Mouse (Mus musculus) retina, embryonic 14.5 days (tissue): Measurements from ENCODE around the gene Sema4f.

Experiments
- DNase-seq: peaks from one replicate; pipeline ENCODE4 v3.0.0-alpha.2; 2015; ENCODE audit warnings: low spot score

Gene Sema4f

DNA sequence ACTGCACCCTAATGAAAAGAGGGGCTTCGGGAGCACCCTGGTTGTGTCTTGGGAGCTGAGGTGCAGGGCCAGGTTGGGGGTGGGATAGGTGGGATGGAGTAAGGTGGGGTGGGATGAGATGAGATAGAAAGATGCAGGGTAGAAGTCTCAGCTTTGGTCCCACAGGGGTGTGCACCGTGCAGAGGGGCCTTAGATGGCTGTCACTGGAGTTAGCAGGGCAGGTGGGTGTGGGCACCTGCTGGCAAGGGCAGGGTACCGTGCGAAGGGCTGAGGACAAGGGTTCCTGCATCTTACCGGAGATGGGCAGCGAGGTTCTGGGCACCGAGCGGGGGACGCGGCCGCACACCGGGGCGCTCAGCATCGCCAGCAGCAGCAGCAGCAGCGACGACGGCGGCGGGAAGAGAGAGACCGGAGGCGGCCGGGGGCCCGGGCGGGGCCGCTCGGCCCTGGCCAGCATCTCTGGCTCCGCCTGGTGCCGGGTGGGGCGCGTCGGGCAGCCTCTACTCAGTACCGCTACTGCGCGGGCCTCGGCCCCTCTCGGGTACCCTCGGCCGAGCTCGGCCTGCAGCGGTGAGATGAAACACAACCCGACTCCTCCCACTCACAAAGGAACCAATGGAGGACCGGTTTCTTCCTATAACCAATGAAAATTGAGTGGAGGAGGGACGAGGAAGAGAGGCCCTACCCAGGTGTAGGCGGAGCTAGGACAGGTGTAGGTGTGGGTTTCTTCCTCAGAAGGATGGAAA lies at the start of gene Sema4f:
Gene Sema4f, minus strand, starts transcription at position 603 of the 746 bp plus-strand sequence.
- peak; percentile 79 for DNase-seq

DNA sequence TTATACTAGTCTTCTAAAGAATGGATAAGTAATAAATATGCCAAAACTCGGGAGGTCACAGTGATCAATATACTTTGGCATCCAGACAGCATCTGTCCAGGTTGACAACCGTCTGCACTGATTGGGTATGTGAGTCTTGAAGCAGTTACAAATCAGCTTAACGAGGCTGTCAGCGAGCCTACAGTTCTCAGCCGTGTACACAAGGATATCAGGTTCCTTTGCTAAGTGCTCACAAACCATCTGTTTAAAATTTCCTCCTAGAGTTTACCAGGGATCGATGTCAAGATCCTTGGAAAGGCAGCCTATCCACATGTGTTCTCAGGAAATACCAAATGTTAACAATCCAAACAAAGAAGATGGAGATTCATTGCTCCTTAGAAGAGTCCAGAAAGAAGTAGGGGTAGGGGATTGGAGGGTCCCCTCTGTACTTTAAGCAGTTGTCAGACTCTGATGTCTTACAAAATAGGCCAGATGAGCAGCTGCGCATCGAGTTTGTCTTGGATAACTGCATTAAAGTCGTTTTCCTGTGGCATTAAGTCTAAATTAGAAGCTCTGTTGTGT lies 47.9 kb upstream of the Sema4f start:
- DNase-seq, result no peak

DNA sequence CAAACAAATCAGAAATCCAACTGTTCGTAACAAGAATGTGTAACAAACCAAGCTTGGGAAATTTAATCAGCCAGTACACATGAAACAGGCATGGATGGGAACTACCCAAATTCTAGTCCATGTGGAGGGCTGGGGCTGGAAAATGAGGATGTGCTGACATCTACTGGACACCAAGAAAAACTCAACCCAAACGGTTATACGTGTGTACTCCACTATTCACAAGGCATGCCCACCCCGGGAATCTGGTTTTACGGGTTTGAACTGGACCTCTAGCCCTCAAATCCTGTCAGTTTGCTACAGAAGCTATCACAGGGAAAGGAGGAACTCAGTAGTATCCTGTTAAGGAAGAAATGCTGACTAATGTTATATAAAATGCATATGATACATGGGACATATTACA lies 31.5 kb upstream of the Sema4f start:
- peak; percentile 85 for DNase-seq

DNA sequence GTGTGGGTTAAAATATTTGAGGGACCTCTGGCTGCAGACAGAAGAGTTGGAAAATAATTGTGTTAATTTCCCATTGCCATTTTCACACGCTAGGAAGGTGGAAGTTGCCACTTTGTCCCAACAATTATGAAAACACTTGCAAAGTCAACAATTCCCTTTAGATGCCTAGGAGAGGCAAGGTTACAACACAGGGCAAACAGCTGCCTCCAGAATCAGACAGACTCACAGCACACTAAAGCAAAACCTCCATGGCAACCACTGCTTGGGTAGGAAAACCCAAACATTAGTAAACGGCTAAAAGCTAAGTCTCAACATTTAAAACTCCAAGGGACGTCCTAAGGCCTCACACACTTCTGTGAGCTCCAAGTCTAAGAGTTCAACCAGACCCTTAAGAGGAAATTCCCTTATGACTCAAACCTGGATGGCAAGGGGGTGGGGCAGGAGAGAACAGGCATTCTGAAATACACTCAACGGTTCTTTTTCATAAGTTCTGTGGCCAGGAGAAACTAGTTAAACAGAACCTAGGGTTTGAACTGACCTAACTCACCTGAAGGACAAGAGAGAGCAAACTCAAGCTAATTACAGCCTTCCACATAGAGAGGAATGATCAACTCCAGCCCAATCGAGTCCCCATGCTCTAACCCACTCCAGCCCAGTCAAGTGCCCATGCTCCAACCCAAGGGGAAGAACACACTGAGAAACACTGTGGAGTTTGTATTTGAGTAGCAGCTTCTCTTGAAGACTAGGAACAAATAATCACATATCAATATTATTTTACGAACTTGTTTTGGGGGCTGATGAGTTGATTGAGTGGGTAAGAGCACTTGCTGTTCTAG lies 29.9 kb upstream of the Sema4f start:
- no peak for DNase-seq

DNA sequence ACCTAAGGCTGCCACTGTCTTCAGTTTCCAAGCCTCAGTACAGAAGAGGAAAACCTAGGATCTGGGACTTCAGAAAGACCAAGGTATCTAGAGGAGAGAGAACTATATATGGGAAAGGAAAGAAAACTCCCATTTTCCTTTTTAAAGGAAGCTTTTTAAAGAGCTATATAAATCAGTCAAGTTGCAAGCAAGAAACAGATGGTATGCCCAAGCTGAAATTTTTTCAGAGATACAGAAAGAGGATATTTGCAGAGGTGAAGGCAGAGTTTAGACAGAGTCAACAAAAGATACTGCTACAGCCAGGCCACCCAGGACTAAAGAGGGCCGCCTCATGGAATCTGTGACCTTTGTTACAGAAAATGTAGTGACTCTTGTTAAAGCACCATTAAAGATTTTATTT lies 22.1 kb upstream of the Sema4f start:
- no peak for DNase-seq

DNA sequence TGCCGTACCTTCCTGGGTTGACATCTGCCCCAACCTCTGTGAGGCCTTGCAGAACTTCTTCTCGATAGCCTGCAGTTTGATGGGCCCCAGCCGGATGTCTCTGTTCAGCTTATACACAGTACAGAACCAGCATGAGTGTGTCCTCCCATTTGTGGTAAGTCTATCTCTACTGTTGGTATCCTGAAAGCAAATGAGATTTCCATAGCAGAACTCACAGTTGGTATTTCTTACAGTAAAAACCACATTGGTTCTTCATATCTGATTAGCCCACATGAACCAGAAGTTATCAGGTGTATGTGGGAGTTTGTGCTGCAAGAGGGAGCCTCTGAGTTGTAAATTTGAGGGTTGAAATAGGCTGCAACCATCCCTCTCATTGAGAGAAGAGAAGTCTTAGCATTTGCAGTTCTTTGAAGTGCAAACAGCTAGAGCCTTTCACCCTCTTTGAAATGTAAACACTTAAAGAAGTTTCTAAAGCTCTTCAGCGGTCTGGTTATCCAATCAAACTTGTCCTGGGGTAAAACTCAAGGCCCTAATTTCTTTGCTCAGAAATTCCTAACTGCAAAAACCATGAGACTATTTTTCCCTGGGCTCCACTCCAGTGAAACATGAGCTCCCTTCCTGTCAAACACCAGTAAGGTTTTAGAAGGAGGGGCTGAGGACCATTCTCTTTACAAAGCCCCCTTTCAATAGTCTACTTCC lies 17.1 kb upstream of the Sema4f start:
- DNase-seq, result no peak

DNA sequence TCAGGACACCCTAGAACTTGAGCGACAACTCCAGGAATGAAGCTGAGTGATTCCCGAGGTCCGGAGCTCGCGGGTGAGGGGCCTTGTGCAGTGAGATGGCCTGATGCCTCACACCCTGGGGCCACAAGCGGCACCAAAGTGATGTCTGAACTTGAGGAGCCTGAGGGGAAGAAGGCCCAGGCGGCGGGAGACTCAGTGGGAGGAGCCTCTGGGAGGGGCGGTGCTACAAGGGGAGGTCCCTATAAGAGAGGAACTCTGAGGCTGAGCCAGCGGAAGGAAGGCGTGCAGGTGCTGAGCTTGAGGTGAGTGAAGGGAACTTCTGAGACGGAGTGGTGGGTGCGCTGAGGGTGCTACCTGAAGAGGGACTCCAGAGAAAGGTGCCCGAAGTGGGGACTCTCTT lies 7.1 kb upstream of the Sema4f start, which contains the start of gene M1ap:
Gene M1ap, plus strand, starts transcription at position 252 of the 400 bp plus-strand sequence.
- DNase-seq, result no peak

DNA sequence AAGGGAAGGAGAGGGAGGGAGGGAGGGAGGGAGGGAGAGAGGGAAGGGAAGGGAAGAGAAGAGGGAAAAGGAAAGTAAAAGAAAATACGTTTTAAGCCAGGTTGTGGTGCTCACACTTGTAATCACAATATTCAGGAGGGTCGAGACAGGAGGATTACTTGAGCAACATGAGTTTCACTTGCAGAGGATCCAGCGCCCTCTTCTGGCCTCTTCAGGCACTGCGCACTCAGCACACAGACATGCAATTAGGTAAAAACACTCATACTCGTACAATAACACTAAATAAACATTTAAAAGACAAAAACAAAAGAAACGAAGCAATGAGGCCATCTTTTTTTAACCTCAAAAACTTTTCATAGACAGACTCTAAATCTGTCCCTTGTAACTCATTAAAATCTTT lies 6.2 kb upstream of the Sema4f start:
- peak; percentile 35 for DNase-seq

DNA sequence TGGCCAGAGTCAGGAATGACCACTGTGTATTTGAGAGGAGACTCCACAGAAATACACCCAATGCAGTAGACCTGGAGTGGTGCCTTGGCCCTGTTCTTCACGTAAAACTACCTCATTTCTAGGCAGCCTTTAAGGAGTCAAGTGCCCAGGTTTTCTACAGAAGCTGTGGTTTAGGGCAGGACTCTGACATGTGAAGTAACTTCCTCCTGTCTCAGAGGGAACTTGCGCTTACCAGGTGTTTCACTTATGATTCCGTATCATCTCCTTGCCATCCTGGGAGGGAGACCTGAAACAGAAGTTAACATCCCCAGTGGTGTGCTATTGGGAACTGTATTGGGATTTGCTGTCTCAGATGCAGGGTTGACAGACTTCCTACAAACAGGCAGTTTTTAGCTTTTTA lies 1.2 kb upstream of the Sema4f start:
- no peak for DNase-seq

DNA sequence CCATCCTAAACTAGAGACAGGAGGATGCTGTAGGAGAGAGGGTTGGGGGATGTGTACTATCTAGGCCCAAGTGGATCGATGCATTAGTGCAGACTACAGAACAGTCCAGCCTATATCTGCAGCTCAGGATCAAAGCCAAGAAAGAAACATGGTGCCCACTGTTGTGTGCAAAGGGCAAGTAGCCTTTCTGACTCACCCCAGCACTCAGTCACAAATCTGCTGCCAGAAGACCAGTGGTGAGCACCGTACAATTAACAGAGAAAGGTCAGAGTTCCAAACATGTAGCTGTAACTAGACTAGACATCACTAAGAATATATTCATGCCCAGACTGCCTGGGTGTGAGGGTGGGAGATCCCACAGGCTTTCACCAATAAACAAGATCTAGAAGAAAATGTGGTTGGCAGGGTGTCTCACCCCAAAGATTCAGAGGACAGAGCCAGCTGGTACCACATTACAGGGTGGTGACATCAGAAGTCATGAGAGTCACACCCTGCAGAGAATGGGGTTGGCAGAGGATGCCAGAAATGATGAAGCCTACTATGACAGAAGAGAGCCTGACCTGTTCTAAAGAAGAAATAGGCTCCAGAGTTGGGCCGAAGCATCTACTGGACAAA lies 4.8 kb downstream of the Sema4f start:
- no peak for DNase-seq

DNA sequence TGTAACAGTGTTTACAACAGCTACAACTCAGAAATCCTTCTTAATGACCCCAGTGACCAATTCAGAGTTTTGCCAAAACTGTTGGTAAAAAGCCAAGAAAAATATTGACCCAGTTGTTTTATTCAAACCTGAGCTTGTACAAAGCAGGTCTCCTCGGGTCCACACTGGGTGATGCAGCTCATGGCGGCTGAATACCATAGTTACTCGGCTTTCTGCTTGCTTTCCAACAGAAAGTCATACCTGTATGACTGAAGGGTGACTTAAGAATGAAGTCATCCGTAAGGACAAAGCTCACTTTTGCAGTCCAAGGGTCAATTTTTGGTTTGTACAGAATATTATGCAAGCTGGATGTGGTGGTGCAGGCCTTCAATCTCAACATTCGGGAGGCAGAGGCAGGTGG lies 12.0 kb downstream of the Sema4f start:
- no peak for DNase-seq

DNA sequence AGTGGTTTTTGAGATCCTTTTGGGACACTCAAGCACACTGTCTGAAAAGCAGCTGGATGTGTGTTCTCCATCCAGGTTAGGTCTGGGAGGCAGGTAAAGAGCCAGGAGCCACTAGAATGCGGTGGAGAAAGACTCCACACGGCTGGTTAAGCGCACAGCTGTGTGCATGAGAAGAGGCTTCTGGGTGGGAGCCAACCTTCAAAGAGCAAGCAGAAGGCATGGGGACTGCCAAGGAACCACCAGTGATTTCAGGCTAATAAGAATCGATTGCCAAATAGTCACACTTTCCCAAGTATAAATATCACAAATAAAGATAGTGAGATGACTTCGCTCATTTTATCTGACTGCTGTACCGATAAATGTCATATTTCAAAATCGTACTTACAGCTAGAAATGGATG lies 13.0 kb downstream of the Sema4f start:
- no peak for DNase-seq

DNA sequence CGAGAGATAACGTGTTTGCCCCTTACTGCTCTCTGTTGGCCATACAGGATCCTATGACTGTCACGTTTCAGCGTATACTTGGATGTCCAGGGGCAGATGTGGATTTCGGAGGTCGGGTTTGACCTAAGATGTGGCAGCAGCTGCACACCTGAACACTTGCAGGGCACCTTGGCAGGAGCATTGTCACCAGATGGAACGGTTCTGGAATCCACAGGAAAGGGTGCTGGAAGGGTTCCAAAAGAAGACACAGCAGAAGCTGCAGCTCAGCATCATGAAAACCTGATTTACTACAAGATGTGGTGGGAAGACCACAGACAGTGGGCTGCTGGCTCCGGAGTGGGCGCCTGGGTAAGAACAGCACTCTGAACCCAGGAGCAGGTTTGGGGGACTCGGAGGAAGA lies 13.5 kb downstream of the Sema4f start:
- no peak for DNase-seq

DNA sequence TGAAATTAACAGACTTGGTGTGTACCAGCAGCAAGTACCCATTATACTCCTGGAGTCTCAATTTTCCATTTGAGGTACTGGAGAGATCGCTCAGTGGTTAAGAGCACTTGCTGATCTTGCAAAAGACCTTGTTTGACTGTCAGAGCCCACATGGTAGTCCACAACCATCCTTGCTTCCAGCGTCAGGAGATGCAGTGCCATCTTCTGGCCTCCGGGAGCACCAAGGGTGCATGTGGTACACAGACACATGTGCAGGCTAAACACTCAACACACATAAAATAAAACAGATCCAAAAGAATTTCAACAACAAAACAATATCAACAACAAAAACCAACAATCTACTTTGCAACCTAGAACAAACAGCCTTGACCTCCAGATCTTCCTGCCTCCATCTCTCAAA lies 14.6 kb downstream of the Sema4f start:
- DNase-seq, result no peak

DNA sequence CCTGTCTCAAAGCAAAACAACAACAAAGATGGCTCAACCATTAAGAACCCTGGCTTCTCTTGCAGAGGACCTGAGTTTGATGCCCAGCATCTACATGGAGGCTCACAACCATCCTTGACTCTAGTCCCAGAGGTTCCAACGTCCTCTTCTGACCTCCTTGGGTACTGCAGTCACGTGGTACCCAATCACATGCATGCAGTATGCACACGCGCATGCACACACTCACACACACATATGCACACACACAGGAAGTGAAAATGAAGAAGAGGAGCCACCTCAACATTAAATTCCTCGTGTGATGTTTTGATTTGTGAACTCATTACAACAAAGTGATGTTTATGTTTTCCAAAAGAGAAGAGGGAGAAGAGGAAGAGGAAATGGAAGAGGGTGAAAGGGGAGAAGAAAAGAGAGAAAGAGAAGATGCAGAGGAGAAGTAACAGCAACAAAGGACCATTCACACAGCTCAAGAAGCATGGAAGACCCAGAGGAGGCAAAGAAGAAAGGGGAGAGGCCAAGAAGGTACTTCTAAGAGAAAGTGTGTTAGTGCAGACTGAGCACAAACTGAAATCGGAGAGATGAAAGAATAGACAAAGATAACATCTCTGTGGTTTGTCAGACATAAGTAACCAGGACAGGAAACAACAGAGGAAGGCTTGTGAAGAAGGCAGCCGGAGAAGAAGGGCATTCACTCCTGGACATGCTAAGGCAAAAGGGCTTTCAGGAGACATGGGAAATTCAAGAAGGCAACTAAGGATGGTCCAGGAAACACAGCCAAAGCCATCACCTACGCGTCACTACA lies 17.9 kb downstream of the Sema4f start:
- no peak for DNase-seq

DNA sequence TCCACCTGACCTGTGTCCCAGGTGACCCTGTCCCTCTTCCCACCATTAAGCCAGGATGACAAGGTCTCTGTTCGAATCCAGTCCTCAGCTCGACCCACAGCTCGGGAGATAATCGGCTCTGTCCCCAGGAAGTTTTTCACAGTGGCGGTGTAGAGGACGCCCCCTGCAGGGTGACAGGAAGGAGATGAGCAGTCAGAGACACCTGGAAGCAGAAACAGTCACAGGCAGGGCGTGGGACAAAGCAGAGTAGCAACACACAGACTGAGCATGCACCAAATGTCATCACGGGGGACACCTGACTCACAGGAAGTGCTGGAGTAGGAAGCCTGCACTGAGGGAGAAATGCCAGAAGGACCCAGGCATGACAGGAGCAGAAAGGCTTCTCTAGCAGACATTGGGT lies 20.0 kb downstream of the Sema4f start:
- DNase-seq, result no peak

DNA sequence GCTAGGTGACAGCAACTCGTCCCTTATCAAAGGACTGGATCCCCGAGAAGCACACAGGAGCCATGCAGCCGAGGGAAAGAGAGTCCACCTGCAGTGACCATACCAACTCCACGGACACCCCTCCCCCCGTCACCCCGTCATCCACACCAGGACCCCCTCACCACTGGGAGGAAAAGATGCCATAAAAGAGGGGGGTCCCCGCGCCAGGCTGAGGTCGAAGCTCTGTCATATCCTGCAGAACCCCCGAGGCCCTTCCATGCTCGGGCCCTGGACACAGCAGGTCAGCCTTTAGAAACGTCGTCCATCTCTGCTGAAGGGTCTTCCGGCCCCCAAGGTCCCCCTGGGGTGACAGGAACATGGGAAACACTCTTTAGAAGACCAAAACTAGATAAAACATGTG lies 21.2 kb downstream of the Sema4f start:
- no peak for DNase-seq

DNA sequence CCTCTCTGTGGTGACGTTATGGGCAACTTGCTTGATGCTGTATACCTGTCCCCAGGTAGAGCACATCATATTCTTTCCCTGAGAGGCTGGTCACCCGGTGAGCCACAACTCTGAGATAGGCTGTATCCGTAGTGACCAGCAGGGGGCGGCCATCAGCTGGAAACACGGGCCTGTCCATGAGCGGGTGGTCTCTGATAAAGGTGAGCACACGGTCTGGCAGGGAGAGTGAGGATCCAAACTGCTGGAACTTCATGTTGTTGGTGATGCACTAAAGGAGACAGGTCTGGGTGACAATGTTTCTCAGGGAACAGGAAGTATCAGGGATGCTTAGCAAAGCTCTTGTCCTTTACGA lies 21.8 kb downstream of the Sema4f start:
- DNase-seq, result peak; percentile 76

DNA sequence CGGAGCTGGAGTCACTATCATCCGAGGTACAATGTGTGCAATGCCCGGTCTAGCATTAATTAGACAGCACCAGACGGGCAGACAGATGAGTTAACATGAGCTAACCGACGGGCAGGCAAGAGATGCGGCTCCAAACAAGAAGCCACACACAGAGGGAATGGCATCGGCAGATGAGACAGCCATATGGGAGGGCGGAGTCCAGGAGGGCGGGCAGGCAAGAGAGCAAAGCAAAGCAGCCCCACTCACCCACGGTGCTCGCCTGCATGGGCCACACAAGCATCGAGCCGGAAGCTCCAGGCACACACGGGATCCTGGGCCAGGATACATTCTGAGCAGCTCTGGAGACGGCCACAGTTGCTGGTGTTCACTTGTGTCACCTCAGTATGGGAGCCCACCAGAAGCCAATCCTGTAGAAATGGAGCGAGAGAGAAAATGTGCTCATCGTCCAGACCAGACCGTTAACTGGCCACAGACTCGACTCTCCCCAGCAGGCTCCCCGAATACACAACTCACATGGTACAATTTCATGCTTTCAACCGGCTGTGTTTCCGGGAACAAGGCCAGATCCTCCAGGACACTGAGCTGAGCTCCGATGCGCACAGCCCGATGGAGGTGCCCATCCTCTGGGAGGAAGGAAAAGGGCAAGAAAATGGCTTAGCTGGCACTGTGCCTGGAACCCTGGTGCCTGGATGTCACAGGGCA lies 22.3 kb downstream of the Sema4f start:
- peak; percentile 26 for DNase-seq

DNA sequence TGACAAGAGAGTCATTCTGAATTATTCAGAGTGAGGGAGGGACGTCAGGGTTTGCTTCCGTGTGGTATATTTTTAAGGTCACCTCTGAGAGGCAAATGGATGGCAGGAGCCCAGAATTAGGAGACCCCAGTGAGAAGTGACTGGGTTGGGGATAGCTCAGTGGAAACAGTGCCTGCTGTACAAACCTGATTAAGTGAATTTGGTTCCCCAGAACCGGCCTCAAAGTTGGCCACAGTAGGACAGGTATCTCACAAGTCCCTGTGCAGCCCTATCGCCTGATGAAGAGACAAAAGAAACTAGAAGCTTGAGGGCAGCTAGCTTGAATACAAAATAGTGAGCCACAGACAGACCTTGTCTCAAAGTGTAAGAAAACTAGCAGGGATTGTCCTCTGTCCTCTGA lies 23.1 kb downstream of the Sema4f start:
- DNase-seq, result no peak

DNA sequence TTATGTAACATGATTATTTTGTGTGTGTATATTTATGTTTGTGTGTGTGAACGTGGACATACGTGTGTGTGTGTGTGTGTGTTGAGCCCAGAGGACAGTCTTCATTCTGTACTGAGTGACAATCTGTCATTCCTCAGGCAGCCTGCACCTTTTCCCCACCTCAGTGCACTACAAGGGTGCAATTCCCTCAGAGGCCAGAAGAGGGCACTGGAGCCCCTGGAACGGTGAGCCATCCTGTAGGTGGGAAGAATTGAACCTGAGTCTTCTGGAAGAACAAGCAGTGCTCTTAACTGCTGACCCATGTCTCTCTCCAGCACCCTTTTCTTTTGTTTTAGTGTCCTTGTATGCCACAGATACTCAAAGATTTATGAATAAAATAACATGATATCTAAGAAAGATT lies 23.7 kb downstream of the Sema4f start:
- peak; percentile 68 for DNase-seq
